Mouse (Mus musculus) naive thymus-derived CD4-positive, alpha-beta T cell, adult 5 months (primary cell): ENCODE data around the gene Ap2b1. TPM values are rescaled to one million over a fixed set of nuclear protein-coding genes. Genes with fewer than 3 reads are reported as not detected.

Experiments used
- polyA plus RNA-seq: library from polyadenylated mRNA; unstranded; fragments of 100-300 nt; shearing (Covaris generic); gene quantifications from one replicate; pipeline ENCODE4 v1.2.1, GENCODE M21; 2017

Ap2b1 gene
- polyA plus RNA-seq, result 43.9 TPM

GRCm38 (mm10) chr11:83298225-83299195, at the start of gene Ap2b1:
TSS of gene Ap2b1 (plus strand) at chr11:83299024.

DNA sequence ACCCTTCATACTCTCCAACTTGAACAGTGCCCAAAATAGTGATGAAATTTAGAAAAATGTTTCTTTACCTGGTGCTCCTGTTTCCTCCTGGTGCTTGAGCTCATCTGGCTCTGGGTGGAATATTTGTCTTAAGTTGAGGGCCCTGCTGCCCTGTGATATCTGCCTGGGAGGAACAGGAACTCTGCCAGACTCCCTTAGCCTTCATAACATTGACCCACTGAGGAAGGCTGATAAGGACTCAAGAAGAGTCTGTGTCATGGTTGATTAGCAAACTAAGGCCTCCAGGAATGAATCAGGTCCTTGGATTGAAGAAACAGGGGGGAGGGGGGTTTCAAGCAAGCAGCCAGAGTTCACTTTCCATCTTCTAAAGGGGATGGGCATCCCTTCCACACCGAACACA, 12.3 kb upstream of the Ap2b1 start, which contains the start of gene Slfn14:
Gene Slfn14, minus strand, starts transcription at position 161 of the 400 bp plus-strand sequence.

DNA sequence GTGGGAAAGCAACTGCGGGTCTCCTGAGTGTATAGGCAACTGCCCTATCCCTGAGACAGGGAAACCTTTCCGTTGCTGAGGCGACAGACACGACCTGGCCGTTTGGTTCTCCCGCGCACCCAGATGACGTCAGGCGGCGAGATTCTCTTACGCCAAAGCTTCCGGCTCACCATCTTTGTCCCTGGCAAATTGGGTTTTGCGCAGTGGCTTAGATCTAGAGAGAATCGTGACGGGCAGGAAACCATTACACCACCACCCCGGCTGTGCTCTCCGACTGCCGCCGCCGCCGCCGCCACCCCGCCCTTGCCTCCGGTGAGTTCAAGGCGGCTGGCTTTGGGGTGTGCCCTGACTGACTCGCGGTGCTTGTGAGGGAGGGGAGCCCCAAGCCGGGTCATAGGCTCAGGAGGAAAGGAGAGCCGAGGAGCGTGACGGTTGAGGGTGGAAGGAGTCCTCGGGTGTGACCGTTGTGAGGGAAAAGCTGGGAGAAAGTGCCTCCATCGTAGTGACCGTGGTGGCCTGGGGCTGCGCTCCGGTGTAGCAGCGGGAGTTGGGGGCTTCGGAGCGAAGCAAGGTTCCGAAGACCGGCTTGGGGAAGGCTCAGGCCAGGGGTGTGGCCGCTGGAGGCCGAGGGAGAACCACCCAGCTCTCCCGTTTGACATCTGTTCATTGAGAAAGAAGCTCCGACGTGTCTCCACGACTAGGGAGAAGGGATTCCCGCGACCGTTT, 3.9 kb downstream of the Ap2b1 start, which contains the start of gene Pex12:
Gene Pex12, minus strand, starts transcription at position 61 of the 726 bp plus-strand sequence.

DNA sequence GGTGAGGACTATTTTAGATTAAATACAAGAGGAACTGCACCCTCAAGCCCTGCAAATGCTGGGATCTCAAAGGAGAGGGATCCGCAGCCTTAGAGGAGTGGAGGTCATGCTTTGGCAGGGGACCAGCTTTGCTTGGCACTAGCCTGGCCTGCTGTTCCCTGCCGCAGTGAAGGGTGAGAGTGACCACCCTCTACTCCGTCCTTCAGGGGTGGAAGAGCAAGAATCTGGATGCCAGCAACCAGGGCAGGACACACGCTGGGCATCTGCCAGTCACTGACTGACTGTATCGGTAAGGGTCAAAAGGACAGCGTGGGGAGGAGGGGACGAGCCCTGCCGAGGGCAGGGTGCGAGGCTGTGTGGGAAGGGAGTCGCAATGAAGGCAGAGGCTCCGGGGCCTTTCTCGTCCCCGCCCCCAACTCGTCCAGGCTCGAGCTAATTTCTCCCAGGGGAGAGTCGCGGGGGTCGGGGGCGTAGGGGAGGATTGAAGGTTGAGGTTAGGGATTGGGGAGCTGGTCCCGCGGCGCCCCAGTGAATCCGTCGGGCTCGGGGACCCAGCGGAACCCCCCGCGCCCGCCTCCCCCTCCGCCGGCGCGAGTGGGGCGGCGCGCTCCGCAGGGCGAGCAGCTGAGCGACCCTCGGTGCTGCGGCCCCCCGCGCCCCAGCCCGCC, 110.4 kb downstream of the Ap2b1 start, which contains the start of gene Rasl10b:
Gene Rasl10b, plus strand, starts transcription at position 51 of the 668 bp plus-strand sequence.

GRCm38 (mm10) chr11:83429355-83429754, 130.5 kb downstream of the Ap2b1 start, which contains the start of gene Gas2l2:
TSS of gene Gas2l2 (minus strand) at chr11:83429455.

GRCm38 (mm10) chr11:83437377-83437776, 138.6 kb downstream of the Ap2b1 start, which contains the start of gene 1700020L24Rik:
TSS of gene 1700020L24Rik (plus strand) at chr11:83437677.

Other genes with a start within 250 kb of the Ap2b1 start
- 838 TPM for gene Slfn2, start 233.9 kb upstream of the Ap2b1 start, polyA plus RNA-seq
- gene Slfn1, start 182.2 kb upstream of the Ap2b1 start, polyA plus RNA-seq, result 183 TPM
- gene Slfn4, start 123.8 kb upstream of the Ap2b1 start, polyA plus RNA-seq, result 0.42 TPM
- gene Slfn3, start 107.7 kb upstream of the Ap2b1 start, polyA plus RNA-seq, result 2.9 TPM
- gene Slfn14, start 12.3 kb upstream of the Ap2b1 start, polyA plus RNA-seq, result not detected
- 12.1 TPM for gene Pex12, start 3.6 kb downstream of the Ap2b1 start, polyA plus RNA-seq
- not detected for gene Rasl10b, start 110.1 kb downstream of the Ap2b1 start, polyA plus RNA-seq
- gene Gas2l2, start 130.4 kb downstream of the Ap2b1 start, polyA plus RNA-seq, result not detected
- gene 1700020L24Rik, start 138.7 kb downstream of the Ap2b1 start, polyA plus RNA-seq, result 0.87 TPM
- not detected for gene Mmp28, start 164.0 kb downstream of the Ap2b1 start, polyA plus RNA-seq
- gene Taf15, start 174.1 kb downstream of the Ap2b1 start, polyA plus RNA-seq, result 22.8 TPM
- not detected for gene Heatr9, start 223.2 kb downstream of the Ap2b1 start, polyA plus RNA-seq
- 1.4 TPM for gene Ccl5, start 231.5 kb downstream of the Ap2b1 start, polyA plus RNA-seq